Mouse (Mus musculus) cerebellum, adult 8-10 months (tissue): ENCODE data around the gene Ccdc84.
"Not testable (repeated sequence)": the region's sequence is repeated elsewhere in the genome, so short reads cannot be mapped to it uniquely, and the experiment has no call there.

Experiments used
- DNase-seq: peaks from one replicate; pipeline ENCODE4 v3.0.0; 2022

The Ccdc84 gene

DNA sequence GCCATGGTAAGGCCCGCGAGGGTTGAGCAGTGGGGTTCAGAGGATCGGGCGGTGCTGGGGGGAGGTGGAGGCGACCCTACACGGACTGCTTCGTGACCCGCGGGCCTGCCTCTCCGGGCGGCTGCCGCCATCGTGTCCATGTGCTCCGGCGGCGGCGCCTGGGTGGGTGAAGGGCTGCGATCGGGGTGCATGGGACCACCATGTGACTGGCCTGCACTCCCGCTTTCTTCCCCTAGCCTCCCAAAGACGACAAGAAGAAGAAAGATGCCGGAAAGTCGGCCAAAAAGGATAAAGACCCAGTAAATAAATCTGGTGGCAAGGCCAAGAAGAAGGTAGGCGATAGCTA lies 10.6 kb downstream of the Ccdc84 start:
- no peak for DNase-seq

DNA sequence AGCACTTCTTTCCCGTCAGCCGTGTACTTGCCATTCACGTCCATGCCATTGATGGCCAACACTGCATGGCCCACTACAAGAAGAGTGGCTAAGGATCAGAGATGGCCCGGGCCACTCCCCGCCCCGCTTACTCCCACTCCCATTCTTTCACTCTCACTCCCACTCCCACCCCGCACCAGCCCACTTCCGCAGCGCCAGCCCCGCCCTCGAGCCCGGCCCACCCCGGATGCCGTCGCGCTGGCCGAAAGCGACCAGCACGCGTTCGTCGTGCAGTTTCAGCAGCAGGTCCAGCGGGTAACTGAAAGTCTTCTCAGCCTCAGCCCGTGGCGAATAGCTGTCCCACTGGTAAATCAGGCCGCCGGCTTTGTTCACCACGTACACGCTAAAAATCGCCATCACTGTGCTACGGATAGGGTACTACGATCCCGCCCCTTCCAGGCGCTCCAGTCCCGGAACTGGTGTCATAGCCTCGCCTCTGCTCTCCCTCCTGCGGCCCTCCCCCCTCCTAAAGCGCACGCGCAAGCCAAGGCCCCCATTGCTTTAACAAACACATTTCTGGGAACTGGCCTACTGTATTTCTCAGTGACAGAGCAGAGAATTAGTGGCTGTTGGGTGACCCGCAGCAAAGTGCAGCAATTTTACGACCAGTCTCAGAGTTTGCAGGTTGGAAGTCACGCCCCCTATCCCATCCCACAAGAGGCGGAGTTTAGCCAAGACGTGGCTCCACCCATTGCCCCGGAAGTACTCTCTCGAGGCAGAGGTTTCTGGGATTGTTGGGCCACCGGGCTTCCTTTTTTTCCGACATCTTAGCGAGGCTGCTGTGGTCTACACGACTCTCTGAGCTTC lies 11.2 kb downstream of the Ccdc84 start, which contains the start of the genes Rps25 and Trappc4:
Rps25 (plus strand) TSS at position 234 of the 846 bp plus-strand sequence.
Trappc4 (minus strand) TSS at position 695 of the 846 bp plus-strand sequence.
- DNase-seq: peak; percentile 92

DNA sequence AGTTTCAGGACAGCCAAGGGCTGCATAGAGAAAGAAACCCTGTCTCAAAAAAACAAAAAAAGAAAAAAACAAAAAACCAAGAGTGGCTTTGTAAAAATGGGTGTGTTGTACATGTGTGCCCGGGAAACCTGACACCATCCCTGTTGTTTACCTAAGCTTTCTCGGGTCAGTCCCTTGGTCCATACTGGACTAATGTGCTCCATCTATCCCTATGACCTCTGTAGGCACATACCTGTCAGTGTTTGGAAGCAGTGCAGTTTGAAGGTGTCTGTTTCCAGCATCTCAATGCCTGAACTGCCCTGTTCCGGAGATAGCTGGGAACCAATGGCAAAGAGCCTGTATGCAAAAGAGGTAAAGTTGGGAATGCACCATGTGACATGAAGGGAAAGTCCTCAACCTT lies 13.4 kb downstream of the Ccdc84 start:
- no peak for DNase-seq

DNA sequence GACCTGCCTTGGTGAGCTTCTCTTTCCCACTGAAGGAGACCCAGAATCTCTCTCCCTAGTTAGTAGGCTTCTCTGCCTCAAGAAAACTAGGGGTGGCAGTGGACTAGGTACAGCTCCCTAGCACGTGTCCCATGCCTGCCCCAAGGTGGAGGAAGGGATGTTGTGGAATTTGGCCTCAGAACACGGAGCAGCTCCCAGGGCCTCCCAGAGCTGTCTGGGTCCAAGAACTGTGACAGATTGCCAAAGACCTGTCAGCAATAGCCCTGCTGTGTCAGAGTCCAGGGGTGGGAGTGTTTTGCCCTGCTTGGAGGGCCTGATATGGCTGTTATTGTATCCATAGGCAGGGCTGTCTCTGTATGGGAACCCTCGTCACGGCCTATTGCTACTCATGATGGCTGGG lies 17.3 kb downstream of the Ccdc84 start:
- DNase-seq: no peak

DNA sequence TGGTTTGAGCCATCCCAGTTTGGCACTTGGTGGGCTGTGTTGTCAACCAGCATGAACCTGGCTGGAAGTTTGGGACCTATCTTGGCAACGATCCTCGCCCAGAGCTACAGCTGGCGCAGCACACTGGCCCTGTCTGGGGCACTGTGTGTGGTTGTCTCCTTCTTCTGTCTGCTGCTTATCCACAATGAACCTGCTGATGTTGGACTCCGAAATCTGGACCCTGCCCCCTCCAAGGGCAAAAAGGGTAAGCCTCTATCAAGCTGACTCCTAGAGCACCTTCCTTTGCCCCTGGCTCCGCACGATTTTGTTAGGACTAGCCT lies 18.6 kb downstream of the Ccdc84 start:
- no peak for DNase-seq

DNA sequence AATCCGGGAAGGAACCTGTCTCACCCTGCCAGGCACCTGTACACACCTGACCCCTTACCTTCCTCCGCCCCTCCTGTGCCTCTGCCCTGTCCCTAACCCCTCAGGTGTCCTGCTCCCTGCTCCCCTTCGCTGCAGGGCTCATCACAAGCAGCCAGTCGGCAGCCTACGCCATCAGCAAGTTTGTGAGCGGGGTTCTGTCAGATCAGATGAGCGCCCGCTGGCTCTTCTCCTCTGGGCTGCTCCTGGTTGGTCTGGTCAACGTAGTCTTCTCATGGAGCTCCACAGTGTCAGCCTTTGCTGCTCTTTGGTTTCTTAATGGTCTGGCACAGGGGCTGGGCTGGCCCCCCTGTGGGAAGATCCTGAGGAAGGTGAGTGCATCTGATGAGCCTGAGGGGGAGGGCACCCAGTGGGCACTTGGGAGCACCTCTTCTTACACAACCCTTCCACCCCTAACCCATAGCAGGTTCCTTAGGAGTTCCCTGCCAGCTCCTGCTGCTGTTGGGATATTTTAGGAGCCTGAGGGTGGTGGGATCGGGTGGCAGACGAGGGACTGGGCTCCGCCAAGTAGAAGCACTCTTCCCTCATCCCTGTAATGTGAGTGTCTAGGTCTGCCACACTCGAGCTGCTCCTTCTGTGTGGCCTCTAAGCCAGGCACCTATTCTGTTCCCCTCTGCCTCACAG lies 19.1 kb downstream of the Ccdc84 start:
- DNase-seq: no peak

DNA sequence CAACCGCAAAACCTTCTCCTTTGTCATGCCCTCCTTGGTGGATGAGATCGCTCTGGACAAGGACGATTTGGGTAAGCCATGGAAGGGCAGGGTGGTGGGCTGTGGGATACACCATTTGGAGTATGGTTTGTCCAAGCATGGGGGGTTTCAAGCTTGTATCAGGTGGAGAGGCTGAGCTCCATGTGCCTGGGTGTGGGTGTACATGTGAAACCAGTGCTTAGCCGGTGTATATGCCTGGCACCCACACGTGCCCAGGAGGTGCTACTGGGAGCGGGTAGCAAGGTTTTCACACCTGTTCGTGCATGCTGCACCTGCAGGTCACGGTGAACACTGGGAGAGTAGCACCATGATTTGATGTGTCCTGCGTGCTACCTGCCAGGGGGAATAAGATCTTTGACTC lies 19.8 kb downstream of the Ccdc84 start:
- no peak for DNase-seq

DNA sequence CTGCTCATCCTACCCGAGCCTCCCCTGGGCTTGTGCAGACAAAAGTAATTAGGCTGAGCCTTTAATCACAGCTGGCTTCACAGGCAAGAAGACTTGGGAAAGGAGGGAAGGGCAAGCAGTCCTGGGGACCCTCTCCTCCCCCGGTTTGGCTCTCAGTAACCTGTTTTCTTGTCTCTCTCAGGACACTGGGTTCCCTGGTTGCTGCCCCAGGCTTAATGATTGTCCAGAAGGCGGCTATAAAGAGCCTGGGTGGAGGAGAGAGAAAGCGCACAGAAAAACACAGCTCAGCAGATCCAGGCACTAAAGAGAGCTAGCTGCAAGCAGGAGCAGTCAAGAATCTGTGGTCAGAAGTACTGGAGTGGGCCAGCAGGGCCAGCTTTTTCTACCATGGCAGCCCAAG lies 20.3 kb downstream of the Ccdc84 start:
- DNase-seq: no peak

DNA sequence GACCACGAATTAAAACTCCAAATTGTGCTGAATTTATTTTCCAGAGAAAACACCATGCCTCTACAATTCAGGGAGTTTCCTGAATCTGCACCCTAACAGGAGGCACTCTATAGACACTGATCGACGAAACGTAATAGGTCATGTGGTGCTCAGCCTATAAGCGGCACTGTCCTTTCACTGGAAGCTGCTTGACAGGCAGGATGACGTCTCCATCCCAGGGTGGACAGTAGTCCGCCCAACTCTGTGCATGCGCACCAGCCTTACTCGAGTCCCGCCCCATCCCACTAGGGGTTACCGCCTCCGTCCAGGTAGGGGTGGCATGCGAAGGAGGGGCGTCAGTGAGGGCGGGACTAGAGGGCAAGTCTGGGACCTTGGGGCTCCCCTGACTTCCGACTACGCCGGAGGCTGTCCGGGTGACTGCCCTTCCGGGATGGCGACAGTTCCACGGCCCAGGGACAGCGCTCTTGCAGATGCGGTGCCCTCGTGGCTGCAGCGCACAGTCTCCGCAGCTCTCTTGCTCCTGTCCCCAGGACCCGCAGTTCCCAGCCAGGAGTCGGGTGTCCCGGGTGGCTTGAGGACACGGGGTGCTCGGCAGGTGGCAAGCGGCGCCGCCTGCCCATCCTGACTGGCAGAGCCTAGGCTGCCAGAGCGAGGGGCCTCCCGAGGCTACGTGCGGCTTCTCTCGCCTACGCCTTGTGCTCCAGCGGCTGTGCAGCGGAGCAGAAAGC lies 21.5 kb downstream of the Ccdc84 start, which contains the start of gene Slc37a4:
Slc37a4 (plus strand) TSS at position 169 of the 728 bp plus-strand sequence.
- DNase-seq: peak; percentile 96

DNA sequence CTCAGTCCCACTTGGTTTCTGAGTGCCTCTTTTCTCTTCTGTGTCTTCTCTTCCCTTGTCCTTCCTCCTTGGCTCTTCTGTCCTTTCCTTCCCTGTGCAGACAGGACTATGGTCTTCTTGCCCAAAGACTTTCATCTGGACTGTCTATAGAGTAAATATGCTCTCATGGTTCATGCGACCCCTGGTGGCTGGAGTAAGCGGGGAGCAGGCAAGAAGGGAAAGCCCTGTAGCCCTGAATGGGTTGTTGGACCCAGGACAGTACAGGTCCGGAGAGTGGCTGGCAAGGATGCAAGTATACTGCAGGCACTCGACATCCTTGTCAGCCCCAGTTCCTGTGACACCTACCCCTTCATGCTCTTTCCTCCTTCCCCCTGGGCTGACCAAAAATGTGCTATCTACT lies 26.9 kb downstream of the Ccdc84 start:
- DNase-seq: peak; percentile 71

DNA sequence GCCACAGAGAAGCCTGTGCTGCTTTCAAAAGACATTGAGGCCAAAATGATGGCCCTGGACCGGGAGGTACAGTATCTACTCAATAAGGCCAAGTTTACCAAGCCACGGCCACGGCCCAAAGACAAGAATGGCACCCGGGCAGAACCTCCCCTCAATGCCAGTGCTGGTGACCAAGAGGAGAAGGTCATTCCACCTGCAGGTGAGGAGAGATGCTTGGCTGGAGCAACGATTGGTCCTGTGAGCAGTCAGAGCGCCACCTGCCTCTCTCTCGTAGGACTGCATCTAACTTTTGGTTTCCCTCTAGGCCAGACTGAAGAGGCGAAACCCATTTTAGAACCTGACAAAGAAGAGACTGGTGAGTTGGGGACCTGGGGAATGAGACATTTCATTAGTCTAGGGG lies 29.1 kb downstream of the Ccdc84 start:
- peak; percentile 65 for DNase-seq

DNA sequence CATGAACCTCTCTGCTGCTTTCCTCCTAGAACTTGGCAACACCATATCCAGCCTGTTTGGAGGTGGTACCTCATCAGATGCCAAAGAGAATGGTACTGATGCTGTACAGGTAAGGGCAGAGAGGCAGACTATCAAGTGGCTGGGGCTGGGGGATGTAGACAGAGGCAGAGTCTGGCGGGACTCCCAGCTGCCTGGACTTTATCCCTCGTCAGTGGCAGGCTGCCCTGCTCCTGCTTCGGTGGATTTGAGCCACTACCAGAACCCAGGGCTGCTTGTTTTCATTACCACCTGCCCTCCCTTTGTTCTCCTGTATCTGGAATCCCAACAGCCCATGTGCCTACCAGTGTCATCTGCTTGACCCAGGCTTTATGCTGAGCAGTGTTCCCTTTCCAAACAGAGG lies 31.1 kb downstream of the Ccdc84 start:
- DNase-seq: no peak

DNA sequence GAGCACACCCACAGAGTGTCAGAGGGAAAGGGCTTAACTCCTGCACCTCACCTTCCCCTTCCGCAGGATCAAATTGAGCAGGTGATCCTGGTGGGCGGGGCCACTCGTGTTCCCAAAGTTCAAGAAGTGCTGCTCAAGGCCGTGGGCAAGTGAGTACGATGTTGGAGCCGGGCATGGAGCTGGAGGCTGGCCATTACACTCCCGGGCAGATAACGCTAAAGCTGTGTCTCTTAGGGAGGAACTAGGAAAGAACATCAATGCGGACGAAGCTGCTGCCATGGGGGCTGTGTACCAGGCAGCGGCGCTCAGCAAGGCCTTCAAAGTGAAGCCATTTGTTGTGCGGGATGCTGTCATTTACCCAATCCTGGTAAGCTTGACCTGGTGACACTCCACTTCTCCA lies 33.8 kb downstream of the Ccdc84 start:
- DNase-seq: no peak

DNA sequence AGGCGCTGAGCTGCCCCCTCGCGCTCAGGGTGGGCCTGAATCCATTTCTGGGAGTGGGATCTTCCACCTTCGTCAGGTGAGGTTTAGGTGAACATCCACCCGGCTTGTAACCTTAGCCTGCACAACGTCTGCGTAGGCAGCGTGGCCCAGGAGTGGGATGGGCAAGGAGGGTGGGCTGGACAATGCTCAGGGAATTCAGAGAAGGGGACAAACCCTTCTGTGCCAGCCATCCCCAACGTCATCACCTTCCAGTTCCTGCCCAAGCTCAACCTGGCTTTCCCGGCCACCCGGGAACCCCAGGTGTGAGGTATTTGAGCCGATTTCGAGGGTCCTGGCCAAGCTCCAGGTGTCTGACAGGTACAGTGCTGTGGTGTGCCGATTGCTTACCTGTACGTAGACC lies 38.5 kb downstream of the Ccdc84 start:
- no peak for DNase-seq

DNA sequence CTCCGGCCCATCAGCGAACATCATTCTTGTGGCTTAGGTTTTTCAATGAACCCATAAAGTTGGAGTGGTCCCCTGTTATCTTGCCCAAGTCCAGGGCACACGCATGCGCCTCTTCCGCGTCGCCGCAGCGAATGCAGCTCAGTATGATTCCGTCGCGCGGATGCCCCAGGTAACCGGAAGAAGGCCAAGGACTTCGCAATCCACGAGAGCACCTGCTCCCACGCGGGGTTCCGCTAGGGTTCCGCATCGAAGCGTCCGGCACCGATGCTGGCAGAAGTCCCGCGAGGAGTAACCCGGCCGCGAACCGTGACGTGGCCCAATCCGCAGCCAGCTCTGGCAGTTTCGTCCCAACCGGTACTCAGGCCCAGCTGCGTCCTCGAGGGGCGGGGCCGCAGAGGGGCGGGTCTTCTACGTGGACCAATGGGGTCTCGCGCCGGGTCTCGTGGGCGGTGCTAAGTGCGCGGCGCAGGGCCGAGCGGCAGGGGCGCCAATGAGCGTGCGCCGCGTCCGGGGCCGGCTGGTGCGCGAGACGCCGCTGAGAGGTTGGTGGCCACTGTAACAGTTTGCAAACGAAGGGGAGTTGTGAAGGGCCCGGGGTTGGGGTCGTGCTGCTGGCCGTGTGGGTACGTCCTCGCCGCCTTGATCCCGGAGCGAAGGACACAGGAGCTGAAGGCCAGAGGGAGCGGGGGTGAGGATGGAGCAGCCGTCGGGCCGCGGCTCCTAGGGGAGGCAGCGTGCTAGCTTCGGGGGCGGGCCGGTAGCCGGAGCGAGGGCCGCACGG lies 39.1 kb downstream of the Ccdc84 start, which contains the start of gene Hyou1:
Hyou1 (plus strand) TSS at position 437 of the 781 bp plus-strand sequence.
- peak; percentile 100 for DNase-seq

DNA sequence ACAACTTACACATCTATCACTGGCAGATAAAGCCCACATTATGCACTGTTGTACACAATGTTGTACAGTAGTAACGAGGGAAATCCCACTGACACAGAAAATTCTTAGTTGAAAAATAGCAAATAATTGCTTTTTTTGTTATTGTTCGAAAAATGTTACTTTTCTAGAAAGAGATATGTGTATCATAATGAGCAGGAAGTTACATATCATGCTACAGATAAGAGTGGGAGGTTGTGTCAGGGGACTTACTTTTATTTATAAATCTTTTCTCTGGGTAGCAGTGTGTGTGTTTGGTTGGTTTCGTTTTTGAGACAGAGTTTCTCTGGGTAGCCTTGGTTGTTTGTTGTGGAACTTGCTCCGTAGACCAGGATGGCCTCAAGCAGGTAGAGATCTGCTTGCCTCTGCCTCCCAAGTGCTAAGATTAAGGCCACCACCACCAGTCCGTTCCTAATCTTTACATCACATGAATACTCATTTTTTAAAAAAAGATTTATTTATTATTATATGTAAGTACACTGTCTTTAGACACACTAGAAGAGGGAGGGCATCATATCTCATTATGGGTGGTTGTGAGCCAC lies 40.1 kb downstream of the Ccdc84 start:
- DNase-seq: no peak

DNA sequence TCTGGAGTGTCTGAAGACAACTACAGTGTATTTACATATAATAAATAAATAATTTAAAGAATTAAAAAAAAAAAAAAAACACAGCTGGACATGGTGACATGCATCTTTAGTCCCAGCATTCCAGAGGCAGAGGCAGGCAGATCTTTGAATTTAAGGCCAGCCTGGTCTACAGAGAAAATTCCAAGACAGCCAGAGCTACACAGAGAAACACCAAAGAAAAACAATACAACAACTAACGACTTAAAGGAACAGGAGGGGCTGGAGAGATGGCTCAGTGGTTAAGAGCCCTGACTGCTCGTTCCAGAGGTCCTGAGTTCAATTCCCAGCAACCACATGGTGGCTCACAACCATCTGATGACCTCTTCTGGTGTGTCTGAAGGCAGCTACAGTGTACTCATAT lies 41.0 kb downstream of the Ccdc84 start:
- DNase-seq: not testable (repeated sequence)

DNA sequence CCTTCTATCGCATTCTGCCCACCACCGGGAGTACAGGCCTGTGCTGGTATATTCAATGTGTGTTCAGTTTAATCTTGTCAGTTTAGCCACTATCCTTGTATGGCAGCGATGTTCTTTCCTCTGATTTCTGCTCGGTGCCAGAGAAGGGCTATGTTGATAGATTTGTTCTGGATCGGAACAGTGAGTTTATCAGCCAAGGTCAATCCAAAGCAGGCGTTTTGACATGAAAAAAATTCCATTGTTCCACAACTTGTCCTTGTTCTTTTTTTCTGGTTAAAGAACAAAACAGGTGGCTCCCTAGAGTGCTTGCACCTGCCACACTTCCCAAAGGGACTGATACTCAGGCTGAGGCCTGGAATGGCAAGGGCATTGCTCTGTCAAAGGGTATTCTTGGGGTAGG lies 42.2 kb downstream of the Ccdc84 start:
- DNase-seq: no peak

DNA sequence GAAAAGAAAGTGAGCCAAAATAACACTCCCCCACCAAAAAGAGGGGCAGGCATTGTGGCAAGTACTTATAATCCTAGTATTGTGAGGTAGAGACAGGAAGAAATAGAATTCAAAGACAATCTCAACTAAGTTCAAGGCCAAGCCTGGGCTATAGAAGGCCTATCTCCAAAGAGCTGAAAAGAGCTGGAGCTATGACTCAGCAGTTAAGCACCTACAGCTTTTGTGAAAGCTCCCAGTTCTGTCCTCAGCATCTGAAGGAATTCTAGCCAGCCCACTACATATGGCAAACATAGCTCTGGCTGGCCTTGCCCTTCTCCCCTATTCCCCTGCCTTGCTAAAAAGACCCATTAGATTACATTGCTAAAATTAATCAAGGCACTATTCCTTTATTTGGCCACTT lies 45.0 kb downstream of the Ccdc84 start:
- no peak for DNase-seq

DNA sequence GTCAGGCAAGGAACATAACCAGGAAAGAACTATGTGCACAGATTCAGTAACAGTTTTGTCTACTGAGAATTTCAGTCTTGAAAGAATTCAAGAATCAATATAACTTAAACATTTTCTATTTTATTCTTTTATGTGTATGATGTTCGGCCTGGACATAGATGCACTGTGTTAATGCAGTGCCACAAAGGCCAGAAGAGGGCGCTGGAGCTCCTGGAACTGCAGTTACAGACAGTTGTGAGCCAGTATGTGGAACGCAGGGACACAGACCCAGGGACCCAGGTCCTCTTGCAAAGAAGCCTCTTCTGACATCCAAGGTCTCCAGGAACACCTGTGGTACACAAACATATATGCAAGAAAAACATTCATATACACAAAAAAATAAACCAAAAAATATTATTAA lies 53.9 kb downstream of the Ccdc84 start:
- DNase-seq: no peak

DNA sequence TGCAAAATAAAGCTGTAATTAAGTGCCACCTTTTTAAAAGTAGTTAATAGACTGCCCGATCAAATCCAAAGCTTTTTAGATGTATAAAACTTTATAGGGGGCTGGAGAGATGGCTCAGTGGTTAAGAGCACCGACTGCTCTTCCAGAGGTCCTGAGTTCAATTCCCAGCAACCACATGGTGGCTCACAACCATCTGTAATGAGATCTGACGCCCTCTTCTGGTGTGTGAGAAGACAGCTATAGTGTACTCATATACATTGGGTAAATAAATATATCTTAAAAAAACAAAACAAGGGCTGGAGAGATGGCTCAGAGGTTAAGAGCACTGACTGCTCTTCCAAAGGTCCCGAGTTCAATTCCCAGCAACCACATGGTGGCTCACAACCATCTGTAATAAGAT lies 56.4 kb downstream of the Ccdc84 start:
- not testable (repeated sequence) for DNase-seq

DNA sequence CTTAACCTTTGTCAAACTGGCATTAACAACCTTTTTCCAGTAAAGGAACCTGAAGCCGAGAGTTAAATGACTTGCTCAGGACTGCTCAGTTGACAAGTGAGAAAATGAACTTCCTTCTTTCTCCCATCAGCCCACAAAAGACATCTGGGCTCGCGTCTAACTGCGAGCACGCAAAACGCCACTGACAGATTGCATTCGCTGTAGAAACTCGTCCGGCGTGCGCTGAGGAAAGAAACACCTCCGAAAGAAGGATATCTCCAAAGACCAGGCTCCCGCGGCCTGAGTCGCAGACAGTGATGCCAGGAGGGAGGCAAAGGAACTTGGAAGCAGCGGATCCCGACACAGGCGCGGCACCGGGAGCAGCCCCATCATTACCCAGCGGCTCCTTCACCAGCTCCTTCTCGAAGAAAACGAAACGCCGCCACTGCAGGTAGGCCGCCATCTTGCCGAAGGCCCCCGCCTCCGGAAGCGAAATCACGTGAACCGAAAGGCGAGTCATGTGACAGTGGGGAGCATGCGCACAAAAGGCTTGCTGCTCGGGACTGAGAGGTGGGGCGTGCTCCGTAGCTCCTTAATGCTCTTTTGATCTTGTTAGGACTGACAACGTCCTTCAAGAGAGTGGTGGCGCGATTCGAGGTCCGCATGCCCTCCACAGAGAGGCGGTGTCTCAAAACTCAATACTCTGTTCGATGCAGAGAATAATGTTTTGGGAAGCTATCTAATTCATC lies 57.0 kb downstream of the Ccdc84 start, which contains the start of gene Vps11:
Vps11 (minus strand) TSS at position 481 of the 728 bp plus-strand sequence.
- DNase-seq: peak; percentile 91
